9 mouse cellular contexts compared by ENCODE assay signal in the genomic region with DNA sequence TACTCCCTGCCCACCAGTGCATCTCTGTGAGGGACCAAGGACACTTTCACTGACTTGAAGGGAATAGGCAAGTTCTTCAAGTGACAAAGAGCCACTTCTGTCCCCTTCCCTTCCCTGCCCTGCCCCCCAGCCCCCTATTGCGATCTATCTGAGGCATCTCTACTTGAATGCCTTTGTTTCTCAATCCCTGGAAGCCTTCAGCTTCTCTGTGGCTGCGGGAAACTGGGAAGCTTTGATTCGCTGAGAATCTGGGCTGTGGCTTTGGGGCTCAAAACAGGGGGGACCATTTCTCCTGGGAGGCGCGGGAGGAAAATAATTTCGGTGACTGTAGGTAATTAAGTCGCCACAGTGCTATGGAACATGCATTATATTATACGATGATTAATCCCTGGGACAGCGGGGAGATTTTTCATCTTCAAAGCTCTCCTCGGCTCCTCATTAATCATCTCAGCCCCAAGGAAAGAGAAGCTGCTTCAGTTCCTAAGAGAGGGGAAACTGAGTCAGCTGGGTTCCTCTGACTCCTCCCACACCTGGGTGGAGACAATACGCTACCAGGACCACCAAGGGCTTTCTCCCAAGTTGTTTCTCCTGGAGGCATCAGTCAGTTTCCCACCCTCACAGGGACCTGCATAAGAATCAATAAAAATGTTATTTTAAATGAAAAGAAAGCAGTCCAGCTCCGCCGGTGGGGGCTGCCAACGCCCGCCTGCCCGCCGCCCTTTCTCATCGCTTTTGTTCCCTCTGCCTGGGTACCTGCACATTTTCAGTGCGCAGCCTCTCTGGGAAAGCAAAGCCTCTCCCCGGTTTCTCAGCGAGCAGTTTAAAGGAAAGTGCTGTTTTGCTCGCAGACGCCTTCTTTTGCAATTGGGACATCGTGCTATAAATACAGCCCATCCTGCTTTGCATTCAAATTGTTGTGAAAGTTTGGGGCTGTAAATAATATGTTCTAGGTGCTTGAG. TPM values are rescaled to one million over a fixed set of nuclear protein-coding genes. Genes with fewer than 3 reads are reported as not detected.
DNase-seq lines count a peak whose midpoint lies in the region; ATAC-seq lines count a peak whose summit lies in the region.
"Had no signal": no experiment of that assay in that cellular context is flagged by ENCODE, and none has a peak within 500 bp of the region (broad histone marks: within the 10 kb centered on the region; RNA-seq: fewer than 3 reads in every experiment).

No protein-coding gene starts in this region.

- H3K4me2 ChIP-seq in heart, embryonic 16.5 days (ENCODE audit: low read depth, low read length) = peak overlapping the region; percentile 8; the same call in 1 of the 2 replicates
- H3K4me2 ChIP-seq in forebrain, embryonic 11.5 days (ENCODE audit: low read depth, low read length, severe bottlenecking) = peak overlapping the region; percentile 54
- H3K4me2 ChIP-seq in neural tube, embryonic 14.5 days (ENCODE audit: low read depth, low read length) = peak overlapping the region; percentile 42

- H3K4me1 ChIP-seq in heart, embryonic 16.5 days (ENCODE audit: control insufficient read depth, insufficient read depth, low read length) = no peaks in the 10 kb centered on the region
- peaks cover 9% of the 10 kb centered on the region for H3K4me1 ChIP-seq in forebrain, embryonic 11.5 days (replicated peaks; ENCODE audit: control insufficient read depth, insufficient read depth, low read length)
- H3K4me1 ChIP-seq in neural tube, embryonic 14.5 days (ENCODE audit: control insufficient read depth, insufficient read depth, low read length) = peaks cover 4% of the 10 kb centered on the region; the same call in 1 of the 2 replicates

- intact Hi-C loops in left cerebral cortex, postnatal 14 days (cut with DNase I) = loop anchor here (5.0 to 10.0 kb wide), 2 partner anchors 73 to 326 kb away; no protein-coding TSS in a partner anchor

- WGBS in heart, embryonic 16.5 days = 7% methylated on average over 24 of the region's 24 CpGs
- 3% methylated on average over 24 of the region's 24 CpGs for WGBS in forebrain, embryonic 11.5 days
- WGBS in neural tube, embryonic 14.5 days = 4% methylated on average over 24 of the region's 24 CpGs

- no peaks in the 10 kb centered on the region; the same call in 1 of the 2 replicates for H3K27me3 ChIP-seq in heart, embryonic 16.5 days (ENCODE audit: control insufficient read depth, insufficient read depth, low read length)
- H3K27me3 ChIP-seq in forebrain, embryonic 11.5 days (ENCODE audit: control insufficient read depth, insufficient read depth, low read length) = no peaks in the 10 kb centered on the region
- no peaks in the 10 kb centered on the region for H3K27me3 ChIP-seq in neural tube, embryonic 14.5 days (ENCODE audit: control insufficient read depth, insufficient read depth, low read length)

- no peak overlapping the region for H3K27ac ChIP-seq in heart, embryonic 16.5 days (ENCODE audit: low read length)
- H3K27ac ChIP-seq in forebrain, embryonic 11.5 days (ENCODE audit: low read depth, low read length) = no peak overlapping the region
- H3K27ac ChIP-seq in neural tube, embryonic 14.5 days (ENCODE audit: low read depth, low read length) = peak overlapping the region; percentile 52; the same call in 1 of the 2 replicates

- ATAC-seq in heart, embryonic 16.5 days (replicated peaks; ENCODE audit: extremely low read depth, insufficient read depth, low FRiP score) = no peak
- 0 out of 2 replicates have a peak, but pooled peaks have one; percentile 24 for ATAC-seq in forebrain, embryonic 11.5 days (replicated peaks; ENCODE audit: low FRiP score)
- 0 out of 2 replicates have a peak, but pooled peaks have one; percentile 34 for ATAC-seq in neural tube, embryonic 14.5 days (ENCODE audit: low read depth)
- ATAC-seq in granulocyte monocyte progenitor cell, adult 5-6 weeks (replicated peaks; ENCODE audit: poor library complexity, severe bottlenecking) = no peak

- H3K9ac ChIP-seq in heart, embryonic 16.5 days (ENCODE audit: low read length) = no peak overlapping the region
- H3K9ac ChIP-seq in forebrain, embryonic 11.5 days (ENCODE audit: low read length) = peak overlapping the region; percentile 58
- no peak overlapping the region; the same call in 1 of the 2 replicates for H3K9ac ChIP-seq in neural tube, embryonic 14.5 days (replicated peaks; ENCODE audit: low read depth, low read length)

- H3K36me3 ChIP-seq in heart, embryonic 16.5 days (ENCODE audit: control insufficient read depth, insufficient read depth) = no peaks in the 10 kb centered on the region
- no peaks in the 10 kb centered on the region for H3K36me3 ChIP-seq in forebrain, embryonic 11.5 days (ENCODE audit: control insufficient read depth, insufficient read depth, low read length)
- no peaks in the 10 kb centered on the region for H3K36me3 ChIP-seq in neural tube, embryonic 14.5 days (ENCODE audit: control insufficient read depth, insufficient read depth, low read length)

- DNase-seq in heart, adult 18-20 months = no peak
- DNase-seq in forebrain, embryonic 11.5 days (ENCODE audit: low spot score) = peak; percentile 61
- peak; percentile 67 to 77 for DNase-seq in left cerebral cortex, postnatal 14 days (ENCODE audit: low spot score in 2 of 2)
- DNase-seq in spleen, postnatal 4 days (ENCODE audit: low spot score in 2 of 2) = no peak
- DNase-seq in spleen, postnatal 36 days (ENCODE audit: low spot score in 2 of 2) = no peak

- no peaks in the 10 kb centered on the region for H3K9me3 ChIP-seq in heart, embryonic 16.5 days (replicated peaks; ENCODE audit: control insufficient read depth, low read length)
- no peaks in the 10 kb centered on the region for H3K9me3 ChIP-seq in forebrain, embryonic 11.5 days (ENCODE audit: control insufficient read depth, low read length)
- no peaks in the 10 kb centered on the region for H3K9me3 ChIP-seq in neural tube, embryonic 14.5 days (ENCODE audit: control insufficient read depth, low read length)

- H3K4me3 ChIP-seq in heart, embryonic 16.5 days (ENCODE audit: low read length) = no peak overlapping the region
- peak overlapping the region; percentile 19 for H3K4me3 ChIP-seq in forebrain, embryonic 11.5 days (ENCODE audit: low read depth, low read length)
- H3K4me3 ChIP-seq in neural tube, embryonic 14.5 days (ENCODE audit: low read depth, low read length) = 0 out of 2 replicates have a peak overlapping the region, but pooled peaks have one; percentile 2
- H3K4me3 ChIP-seq: erythroblast, embryonic 14.5 days had no signal

RNA-seq across cellular contexts. Expression of a gene that starts 14.1 kb away (rescaled TPM):
- polyA plus RNA-seq in heart, embryonic 16.5 days (2015; fragmentation: Nextera tagmentation; extraction: Ambion mirVana) = 0.16 and 0.47 TPM in 2 replicates
- not detected for total RNA-seq in heart, adult 18-20 months (2021)
- polyA plus RNA-seq in forebrain, embryonic 11.5 days (2014; fragmentation: Nextera tagmentation; extraction: Ambion mirVana) = 0.41 TPM in 1 of 2 replicates, not detected in the other
- total RNA-seq in left cerebral cortex, postnatal 14 days (2021) = not detected
- 0.23 TPM in 1 of 2 replicates, not detected in the other for polyA plus RNA-seq in neural tube, embryonic 14.5 days (2014; fragmentation: Nextera tagmentation; extraction: Ambion mirVana)
- 24.9 and 61.5 TPM in 2 replicates for total RNA-seq in granulocyte monocyte progenitor cell, adult 5-6 weeks (2014; fragmentation: Nextera tagmentation)
- 30.0 and 32.4 TPM in 2 replicates for total RNA-seq in granulocyte monocyte progenitor cell, adult 5-6 weeks (2017)
- polyA plus RNA-seq: erythroblast, embryonic 14.5 days had no signal

Comparison
In these comparisons a context has a peak if more than half of its experiments do, and no peak if none do; other contexts are left out.
1. ATAC-seq: peak in forebrain, embryonic 11.5 days (single experiment) and neural tube, embryonic 14.5 days (single experiment); none in heart, embryonic 16.5 days (single experiment) and granulocyte monocyte progenitor cell, adult 5-6 weeks (single experiment).
2. DNase-seq: peak in forebrain, embryonic 11.5 days (single experiment) and left cerebral cortex, postnatal 14 days (2 of 2); none in heart, adult 18-20 months (0 of 2), spleen, postnatal 4 days (0 of 2) and spleen, postnatal 36 days (0 of 2).
3. RNA of a gene that starts 14.1 kb away (total RNA-seq): 24.9 to 61.5 TPM in granulocyte monocyte progenitor cell, adult 5-6 weeks; not detected in heart, adult 18-20 months and not detected in left cerebral cortex, postnatal 14 days; every median in the first group is over 10 times any median in the second.
4. Peak in every context shown above with its lines, with median percentiles within 50 percentile points of each other: H3K4me2 ChIP-seq.